Mouse (Mus musculus) hindbrain, embryonic 15.5 days (tissue): ENCODE data around the gene Elmo3. TPM values are rescaled to one million over a fixed set of nuclear protein-coding genes. Genes with fewer than 3 reads are reported as not detected.

ENCODE experiments used
- ATAC-seq: fragments of 200-750 bp; cut with Nextera tagmentation; 2 replicates; pipeline ENCODE4 v1.8.0; 2017; ENCODE audit warnings: low read depth, moderate number of reproducible peaks, moderate TSS enrichment; ENCODE audit not compliant: low FRiP score
- H3K27ac ChIP-seq: fragments of 300-500 bp; sonication (generic); replicated peaks from 2 replicates; pipeline ENCODE4 v1.5.1; 2015; ENCODE audit warnings: mild to moderate bottlenecking, inconsistent platforms
- H3K27me3 ChIP-seq: fragments of 300-500 bp; sonication (generic); 2 replicates; pipeline ENCODE4 v1.6.1; 2015; ENCODE audit warnings: control low read depth, inconsistent platforms
- H3K36me3 ChIP-seq: fragments of 300-500 bp; sonication (generic); 2 replicates; pipeline ENCODE4 v1.6.1; 2015; ENCODE audit warnings: control low read depth, inconsistent platforms
- H3K4me1 ChIP-seq: fragments of 300-500 bp; sonication (generic); replicated peaks from 2 replicates; pipeline ENCODE4 v1.6.1; 2015; ENCODE audit warnings: control low read depth, inconsistent platforms
- H3K4me2 ChIP-seq: fragments of 300-500 bp; sonication (generic); 2 replicates; pipeline ENCODE4 v1.6.1; 2015; ENCODE audit warnings: moderate library complexity, mild to moderate bottlenecking, inconsistent platforms
- H3K4me3 ChIP-seq: fragments of 300-500 bp; sonication (generic); 2 replicates; pipeline ENCODE4 v1.5.1; 2015; ENCODE audit warnings: mild to moderate bottlenecking, inconsistent platforms
- H3K9ac ChIP-seq: fragments of 300-500 bp; sonication (generic); 2 replicates; pipeline ENCODE4 v1.6.1; 2015; ENCODE audit warnings: inconsistent platforms
- H3K9me3 ChIP-seq: fragments of 300-500 bp; sonication (generic); 2 replicates; pipeline ENCODE4 v1.6.1; 2016; ENCODE audit warnings: control low read depth, inconsistent platforms
- WGBS: fragments of 180-500 bp; shearing (Covaris S2); methylation state at CpG from one replicate; pipeline ENCODE4 v1.1.7; 2015; 5-methylcytosine and 5-hydroxymethylcytosine counted together
- polyA plus RNA-seq: library from polyadenylated mRNA; unstranded; fragments of >200 nt; fragmentation: Nextera tagmentation; extraction: Ambion mirVana; gene quantifications from 2 replicates; pipeline ENCODE4 v1.2.1, GENCODE M21; 2015

Elmo3 gene
- 1.3 and 1.5 TPM in 2 replicates for polyA plus RNA-seq

DNA sequence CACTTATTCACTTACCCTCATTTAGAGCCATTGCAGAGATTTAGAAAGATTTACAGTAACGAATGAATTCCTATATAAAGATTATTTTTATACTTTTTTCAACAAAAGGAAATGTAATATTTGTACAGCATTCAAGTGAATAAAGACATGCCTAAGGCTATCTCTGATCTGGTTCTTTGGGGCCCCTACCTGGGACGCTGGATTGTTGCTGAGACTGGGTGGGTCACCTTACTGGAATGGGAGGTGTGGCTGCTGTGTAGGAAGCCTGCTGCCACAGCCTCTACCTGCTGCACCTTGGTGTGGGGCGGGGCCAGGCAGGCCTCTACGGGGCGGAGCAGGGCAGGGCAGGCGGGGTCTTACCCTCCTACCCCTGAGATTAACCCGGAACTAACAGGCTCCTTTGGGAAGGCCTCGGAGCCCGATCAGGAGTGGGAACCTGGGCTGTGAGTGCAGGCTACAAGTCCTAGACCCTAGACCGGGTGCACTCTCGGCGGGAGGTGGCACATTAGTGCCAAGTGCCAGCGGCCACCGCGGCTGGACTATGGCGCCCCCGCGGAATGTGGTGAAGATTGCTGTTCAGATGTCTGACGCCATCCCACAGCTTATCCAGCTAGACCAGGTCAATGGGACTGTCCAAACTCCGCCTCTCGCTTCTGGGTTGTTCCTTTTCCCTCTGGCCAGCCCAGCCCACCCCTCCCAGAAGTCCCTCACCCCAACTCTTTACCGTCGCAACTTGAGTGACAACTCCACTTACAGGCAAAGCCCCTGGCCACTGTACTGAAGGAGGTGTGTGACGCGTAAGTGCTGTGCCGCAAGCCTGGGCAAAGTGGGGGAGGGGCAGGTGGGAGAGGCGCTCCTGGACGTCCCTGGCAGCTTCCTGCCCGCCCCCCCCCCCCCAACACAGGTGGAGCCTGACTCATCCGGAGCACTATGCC is at the start of gene Elmo3:
Elmo3 (plus strand) TSS at position 391 of the 935 bp plus-strand sequence.
- Histone ChIP-seq H3K4me2 (peak within 1 kb of the TSS; percentile 48), H3K9ac (peak within 1 kb of the TSS; percentile 38), H3K4me1 (peaks cover 15% of the 10 kb centered on the region), H3K4me3 (peak within 1 kb of the TSS; percentile 16), H3K27me3 (no peaks in the 10 kb centered on the region), H3K36me3 (peaks cover 53% of the 10 kb centered on the region), H3K27ac (no peak within 1 kb of the TSS), H3K9me3 (no peaks in the 10 kb centered on the region)
- 10% methylated on average over 28 of the region's 30 CpGs for WGBS
- peak; percentile 66 for ATAC-seq

DNA sequence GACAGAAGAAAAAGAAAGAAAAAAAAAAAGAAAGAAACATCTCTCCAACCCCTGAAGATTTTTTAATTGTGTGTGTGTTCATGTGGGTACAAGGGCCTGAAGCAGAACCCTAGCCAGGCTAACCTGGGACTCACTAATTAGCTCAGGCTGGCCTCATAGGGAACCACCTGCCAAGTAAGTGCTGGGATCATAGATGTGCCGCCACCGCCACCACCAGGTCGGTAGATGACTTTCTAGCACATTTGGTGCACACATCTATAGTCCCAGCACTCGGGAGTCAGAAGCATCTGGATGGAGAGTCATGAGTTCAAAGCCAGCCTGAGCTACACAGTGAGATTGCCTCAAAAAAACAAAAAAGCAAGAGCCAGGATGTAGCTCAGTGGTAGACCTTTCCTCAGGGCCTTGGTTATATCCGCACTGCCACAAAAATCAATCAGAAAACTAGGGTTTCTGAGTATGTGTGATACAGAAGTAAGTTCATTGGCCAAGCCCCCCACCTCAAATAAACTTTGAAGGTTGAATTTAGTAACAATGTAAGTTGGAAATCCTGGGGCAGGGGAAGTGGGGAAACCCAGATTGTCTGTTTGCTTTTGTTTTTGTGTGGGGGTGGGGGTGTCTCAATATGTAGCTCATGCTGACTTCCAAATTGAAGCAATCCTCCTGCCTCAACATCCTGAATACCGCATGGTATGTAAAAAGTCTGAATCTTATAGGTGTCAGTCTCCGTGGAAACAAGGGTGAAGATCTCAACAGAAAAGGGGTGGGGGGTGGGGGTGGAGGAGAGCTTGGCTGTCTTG is 47.9 kb upstream of the Elmo3 start:
- Histone ChIP-seq H3K4me1 (peaks cover 36% of the 10 kb centered on the region), H3K4me3 (no peak overlapping the region), H3K9ac (no peak overlapping the region), H3K4me2 (no peak overlapping the region), H3K27ac (no peak overlapping the region), H3K9me3 (no peaks in the 10 kb centered on the region), H3K27me3 (peaks cover 69% of the 10 kb centered on the region), H3K36me3 (no peaks in the 10 kb centered on the region)
- 74% methylated on average over 7 of the region's 7 CpGs for WGBS
- ATAC-seq = no peak

DNA sequence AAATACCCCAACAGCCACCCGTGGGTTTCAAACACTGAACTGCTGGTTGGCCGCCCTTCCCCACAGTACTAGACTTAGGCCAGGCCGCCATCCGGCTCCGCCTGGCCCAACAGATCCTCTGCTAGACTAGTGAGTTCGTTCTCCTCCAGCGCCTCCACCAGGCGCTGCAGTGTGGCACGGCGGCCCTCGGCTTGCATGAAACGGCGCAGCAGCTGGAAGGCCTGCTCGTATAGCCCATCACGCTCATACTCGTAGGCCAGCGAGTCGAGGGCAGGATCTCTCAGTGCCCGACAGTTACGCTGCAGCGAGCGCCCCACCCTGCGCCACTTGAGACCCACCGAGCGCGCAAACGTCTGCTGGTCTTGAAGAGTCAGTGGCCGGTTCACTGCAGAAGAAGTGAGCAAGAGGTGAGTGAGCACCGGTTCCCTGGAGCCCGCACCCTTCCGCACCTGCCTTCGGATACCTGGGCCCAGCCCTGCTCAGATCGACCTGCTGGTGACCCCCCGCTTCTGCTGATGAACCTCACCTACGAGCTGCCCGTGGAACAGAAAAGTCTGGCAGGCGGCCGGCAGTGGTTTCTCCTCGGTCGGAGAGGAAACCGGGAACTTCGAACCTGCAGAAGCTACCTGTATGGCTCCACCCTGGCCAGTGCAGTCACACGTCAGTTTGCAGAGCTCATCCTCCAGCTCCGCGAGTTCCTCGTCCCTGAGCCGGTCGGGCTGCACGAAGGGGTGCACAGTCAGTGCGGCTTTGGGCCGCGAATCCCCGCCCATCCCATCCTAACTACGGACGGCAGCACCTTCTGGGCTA is 46.3 kb upstream of the Elmo3 start:
- no peak overlapping the region for H3K27ac ChIP-seq
- H3K4me1 ChIP-seq = peaks cover 31% of the 10 kb centered on the region
- peak; percentile 43; the same call in 1 of the 2 replicates for ATAC-seq
- H3K9me3 ChIP-seq = no peaks in the 10 kb centered on the region
- no peaks in the 10 kb centered on the region for H3K36me3 ChIP-seq
- WGBS = under 1% methylated on average over 55 of the region's 55 CpGs
- H3K4me3 ChIP-seq = peak overlapping the region; percentile 38
- peaks cover 82% of the 10 kb centered on the region for H3K27me3 ChIP-seq
- H3K9ac ChIP-seq = peak overlapping the region; percentile 27; the same call in 1 of the 2 replicates
- peak overlapping the region; percentile 84 for H3K4me2 ChIP-seq

DNA sequence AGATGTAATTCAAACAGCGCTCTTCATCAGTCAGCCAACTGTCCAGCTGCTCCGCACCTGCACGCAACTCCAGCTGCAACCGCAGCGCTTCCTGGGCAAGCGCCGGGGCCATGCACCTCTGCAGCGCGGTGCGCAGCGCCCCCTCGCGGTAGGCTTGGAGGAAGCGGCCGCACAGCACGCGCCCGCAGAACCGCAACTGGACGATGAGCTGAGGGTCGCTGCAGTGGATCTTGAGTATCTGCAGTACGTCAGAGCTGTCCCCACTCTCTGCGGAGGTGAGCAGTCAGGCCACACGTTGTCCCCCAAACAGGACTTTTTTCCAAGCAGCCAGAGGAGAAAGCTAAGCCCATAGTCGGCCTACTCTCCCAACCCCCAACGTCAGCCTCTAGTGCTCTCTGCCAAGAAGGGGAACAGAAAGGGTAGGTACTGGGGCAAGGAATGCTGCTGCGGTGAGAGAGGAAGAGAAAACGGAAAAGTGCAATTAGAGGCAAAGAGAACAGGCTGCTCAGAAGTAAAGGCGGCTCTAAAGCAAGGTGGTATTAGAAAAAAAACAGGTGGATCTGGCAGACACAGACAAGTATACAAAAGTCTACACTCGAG is 45.6 kb upstream of the Elmo3 start:
- H3K4me2 ChIP-seq = peak overlapping the region; percentile 84
- peaks cover 32% of the 10 kb centered on the region for H3K4me1 ChIP-seq
- H3K9ac ChIP-seq = peak overlapping the region; percentile 27; the same call in 1 of the 2 replicates
- 4% methylated on average over 30 of the region's 30 CpGs for WGBS
- H3K9me3 ChIP-seq = no peaks in the 10 kb centered on the region
- peak overlapping the region; percentile 38 for H3K4me3 ChIP-seq
- H3K27ac ChIP-seq = no peak overlapping the region
- H3K36me3 ChIP-seq = no peaks in the 10 kb centered on the region
- peaks cover 86% of the 10 kb centered on the region for H3K27me3 ChIP-seq
- peak; percentile 59 for ATAC-seq

DNA sequence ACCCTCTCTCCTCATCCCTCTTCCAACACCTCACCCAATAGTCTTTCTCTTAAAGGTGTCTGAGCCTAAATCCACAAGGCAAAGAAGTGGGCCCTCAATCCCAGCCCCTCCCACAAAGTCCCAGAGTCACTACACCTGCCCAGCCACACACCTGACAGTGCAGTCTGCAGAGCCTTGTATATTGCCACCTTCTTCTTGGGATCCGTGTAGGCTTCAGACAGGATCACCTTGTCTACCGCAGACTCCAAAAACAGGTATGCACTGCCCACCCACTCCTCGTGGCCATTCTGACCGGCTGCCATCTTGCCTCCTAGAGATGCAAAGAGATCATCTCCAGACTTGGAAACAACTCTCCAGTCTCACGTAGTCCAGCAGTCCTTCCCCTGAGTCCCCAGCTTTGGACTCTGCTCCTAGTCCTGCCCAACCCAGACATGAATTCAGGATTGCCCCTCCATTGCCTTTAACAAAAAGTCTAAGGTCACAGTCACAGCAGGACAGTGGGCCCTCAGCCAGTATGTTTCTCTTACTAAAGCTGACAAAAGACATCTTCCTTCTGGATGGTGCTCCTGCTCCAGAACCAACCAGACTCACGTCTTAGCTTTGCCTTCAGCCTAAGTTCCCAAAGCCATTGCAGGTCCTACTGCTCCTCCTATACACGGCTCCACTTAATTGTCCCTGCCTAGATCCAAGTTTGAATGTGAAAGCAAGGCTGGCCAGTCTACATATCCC is 44.9 kb upstream of the Elmo3 start:
- ATAC-seq = no peak
- Histone ChIP-seq H3K27me3 (peaks cover 86% of the 10 kb centered on the region), H3K9ac (no peak overlapping the region), H3K4me1 (peaks cover 30% of the 10 kb centered on the region), H3K4me3 (no peak overlapping the region), H3K36me3 (no peaks in the 10 kb centered on the region), H3K4me2 (no peak overlapping the region), H3K27ac (no peak overlapping the region), H3K9me3 (no peaks in the 10 kb centered on the region)
- 66% methylated on average over 7 of the region's 7 CpGs for WGBS

DNA sequence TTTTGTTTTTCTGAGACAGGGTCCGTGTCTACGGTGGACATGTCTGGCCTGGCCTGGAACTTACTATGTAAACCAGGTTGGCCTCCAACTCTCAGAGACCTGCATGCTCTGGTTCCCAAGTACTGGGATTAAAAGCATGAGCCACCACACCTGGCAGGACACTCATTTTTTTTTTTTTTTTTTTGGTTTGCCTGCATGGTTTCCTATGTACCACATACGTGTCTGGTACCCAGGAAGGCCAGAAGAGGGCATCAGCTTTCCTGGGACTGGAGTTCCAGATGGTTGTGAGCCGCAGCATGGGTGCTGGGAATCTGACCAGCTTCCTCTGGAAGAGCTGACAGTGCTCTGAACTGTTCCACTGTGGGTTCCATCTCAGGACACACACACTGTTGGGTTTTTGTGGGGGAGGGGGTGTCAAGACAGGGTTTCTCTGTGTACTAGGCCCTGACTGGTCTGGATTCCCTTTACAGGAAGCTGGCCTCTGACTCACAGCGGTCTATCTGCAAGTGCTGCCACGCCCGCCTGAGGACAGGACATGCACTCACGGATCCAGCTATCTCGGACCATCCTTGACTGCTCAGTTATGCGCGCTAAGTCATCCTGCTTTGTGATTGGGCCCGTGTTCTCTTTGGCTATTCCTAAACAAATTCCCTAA is 43.9 kb upstream of the Elmo3 start:
- peaks cover 30% of the 10 kb centered on the region for H3K4me1 ChIP-seq
- no peak for ATAC-seq
- H3K36me3 ChIP-seq = no peaks in the 10 kb centered on the region
- WGBS = 88% methylated on average over 12 of the region's 12 CpGs
- H3K27ac ChIP-seq = no peak overlapping the region
- H3K9ac ChIP-seq = no peak overlapping the region
- H3K27me3 ChIP-seq = peaks cover 86% of the 10 kb centered on the region
- H3K9me3 ChIP-seq = no peaks in the 10 kb centered on the region
- H3K4me2 ChIP-seq = no peak overlapping the region
- no peak overlapping the region for H3K4me3 ChIP-seq

DNA sequence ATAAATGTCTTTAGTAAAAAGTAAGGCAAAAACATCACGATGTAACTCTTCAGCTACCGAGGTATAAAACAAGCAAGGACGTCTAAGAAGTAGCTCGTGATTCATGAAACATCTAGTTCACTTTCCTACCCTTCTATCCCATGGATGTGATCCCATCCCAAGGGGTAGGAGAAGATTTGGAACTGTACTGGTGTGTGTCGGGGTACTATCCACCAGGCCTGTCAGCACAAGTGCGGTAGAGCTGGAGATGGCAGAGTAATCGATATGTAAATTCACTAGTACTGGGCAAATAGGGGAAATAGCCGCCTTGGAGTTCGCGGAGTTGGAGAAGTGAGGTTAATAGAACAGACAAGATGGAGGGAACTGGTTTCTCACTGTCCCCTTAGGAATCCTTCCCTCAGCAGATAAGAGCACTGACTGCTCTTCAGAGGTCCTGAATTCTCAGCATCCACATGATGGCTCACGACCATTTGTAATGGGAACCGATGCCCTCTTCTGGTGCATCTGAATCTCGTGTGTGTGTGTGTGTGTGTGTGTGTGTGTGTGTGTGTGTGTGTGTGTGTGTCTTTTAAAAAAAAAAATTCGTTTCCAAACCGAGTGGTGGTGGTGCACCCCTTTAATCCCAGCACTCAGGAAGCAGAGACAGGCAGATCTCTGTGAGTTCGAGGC is 42.0 kb upstream of the Elmo3 start:
- peaks cover 36% of the 10 kb centered on the region for H3K4me1 ChIP-seq
- H3K36me3 ChIP-seq = no peaks in the 10 kb centered on the region
- H3K4me3 ChIP-seq = no peak overlapping the region
- no peak overlapping the region for H3K9ac ChIP-seq
- H3K9me3 ChIP-seq = no peaks in the 10 kb centered on the region
- H3K27me3 ChIP-seq = peaks cover 87% of the 10 kb centered on the region
- H3K4me2 ChIP-seq = peak overlapping the region; percentile 94
- ATAC-seq = no peak
- 42% methylated on average over 16 of the region's 16 CpGs for WGBS
- no peak overlapping the region for H3K27ac ChIP-seq

DNA sequence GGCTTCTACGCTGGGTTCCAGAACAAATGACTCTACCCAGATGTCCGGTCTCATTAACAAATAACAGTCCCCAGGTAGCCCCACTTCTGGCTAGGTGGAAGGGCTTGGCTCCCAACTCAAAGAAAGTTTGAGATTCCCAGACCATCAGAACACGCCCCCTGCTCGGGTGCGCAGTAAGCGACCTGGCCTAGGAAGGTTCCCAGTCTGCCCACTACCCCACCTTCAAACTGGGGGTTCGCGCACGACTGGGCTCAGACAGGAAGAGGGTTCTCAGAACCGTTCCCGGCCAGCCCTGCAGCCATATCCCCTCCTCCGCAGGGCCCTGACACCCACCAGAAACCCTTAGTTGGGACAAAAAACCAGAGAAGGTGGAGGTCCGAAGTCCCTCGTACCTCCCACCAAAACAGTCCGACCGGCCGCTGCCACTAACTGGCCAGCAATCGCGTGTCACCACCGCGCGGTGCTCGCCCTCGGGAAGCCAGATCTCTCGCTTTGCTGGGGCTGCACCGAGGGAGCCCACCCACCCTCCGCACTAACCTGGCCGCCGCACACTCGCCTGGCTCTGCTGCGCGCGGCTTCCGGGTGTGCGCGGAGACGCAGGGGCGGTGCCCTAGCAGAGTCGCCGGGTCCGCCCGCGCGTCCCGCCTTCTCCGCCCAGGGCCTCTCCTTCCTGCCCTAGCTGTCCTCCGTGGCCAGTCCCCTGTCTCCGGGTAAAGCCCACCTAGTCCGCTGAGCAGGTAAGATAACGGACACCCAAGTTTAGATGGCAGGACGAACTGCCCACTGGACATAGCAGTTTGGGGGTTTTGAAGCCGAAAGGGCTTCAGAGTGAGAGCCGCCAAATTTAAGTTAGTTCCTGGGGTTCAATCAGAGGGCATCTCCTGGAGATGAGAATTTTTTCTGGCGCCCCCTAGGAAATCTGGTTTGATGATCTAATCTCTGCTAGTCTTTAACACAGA is 41.1 kb upstream of the Elmo3 start, which contains the start of the genes Tradd and Fbxl8:
Tradd (minus strand) TSS at position 586 of the 959 bp plus-strand sequence.
Fbxl8 (plus strand) TSS at position 625 of the 959 bp plus-strand sequence.
- Histone ChIP-seq H3K27me3 (peaks cover 80% of the 10 kb centered on the region), H3K4me2 (peak within 1 kb of the TSS; percentile 94), H3K4me1 (peaks cover 35% of the 10 kb centered on the region), H3K36me3 (no peaks in the 10 kb centered on the region), H3K9ac (peak within 1 kb of the TSS; percentile 55), H3K9me3 (no peaks in the 10 kb centered on the region), H3K4me3 (peak within 1 kb of the TSS; percentile 59), H3K27ac (no peak within 1 kb of the TSS)
- ATAC-seq = no peak
- 1% methylated on average over 54 of the region's 54 CpGs for WGBS

DNA sequence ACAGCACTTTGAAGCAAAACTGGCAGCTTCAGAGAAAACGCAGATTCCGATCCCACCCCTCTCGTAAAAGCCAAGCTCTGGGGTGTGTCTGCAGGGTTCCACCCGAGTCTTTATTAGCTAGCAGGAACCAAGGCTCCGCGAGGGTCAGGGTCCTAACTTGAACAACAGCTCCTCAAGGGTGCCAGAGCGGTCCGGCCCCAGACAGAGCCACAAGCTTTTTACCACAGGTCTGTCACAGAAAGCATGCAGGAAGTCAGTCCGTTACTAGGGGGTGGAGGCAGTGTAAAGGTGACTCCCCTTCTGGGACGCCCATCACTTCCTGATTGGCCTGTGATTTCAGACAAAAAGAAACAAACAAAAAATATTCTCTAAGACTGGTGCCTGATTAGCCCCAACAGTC is 40.3 kb upstream of the Elmo3 start:
- H3K36me3 ChIP-seq = no peaks in the 10 kb centered on the region
- no peaks in the 10 kb centered on the region for H3K9me3 ChIP-seq
- WGBS = 15% methylated on average over 10 of the region's 10 CpGs
- no peak overlapping the region for H3K9ac ChIP-seq
- peaks cover 79% of the 10 kb centered on the region for H3K27me3 ChIP-seq
- peak overlapping the region; percentile 94 for H3K4me2 ChIP-seq
- ATAC-seq = no peak
- H3K4me1 ChIP-seq = peaks cover 33% of the 10 kb centered on the region
- peak overlapping the region; percentile 59 for H3K4me3 ChIP-seq
- no peak overlapping the region for H3K27ac ChIP-seq
